Mouse (Mus musculus) lung, adult 2 months (tissue): ENCODE measurements around the gene Stt3b. TPM values are rescaled to one million over a fixed set of nuclear protein-coding genes. Genes with fewer than 3 reads are reported as not detected.

Experiments
- DNase-seq: peaks from one replicate; pipeline ENCODE4 v3.0.0; 2022
- H3K4me1 ChIP-seq: fragments of 200-500 bp; 2 replicates; pipeline ENCODE4 v1.6.1; 2011; ENCODE audit warnings: low read length; ENCODE audit not compliant: control insufficient read depth, insufficient read depth
- H3K4me3 ChIP-seq: fragments of 200-500 bp; replicated peaks from 2 replicates; pipeline ENCODE3; 2011; ENCODE audit warnings: low read depth, mild to moderate bottlenecking, control low read depth, low read length; ENCODE audit errors: extremely low read depth
- CTCF ChIP-seq: fragments of 200-500 bp; IDR thresholded peaks from 2 replicates; pipeline ENCODE4 v1.5.1; 2011; ENCODE audit warnings: mild to moderate bottlenecking, low read length, control low read depth; ENCODE audit not compliant: insufficient read depth
- POLR2A ChIP-seq: fragments of 200-500 bp; IDR thresholded peaks from 2 replicates; pipeline ENCODE4 v1.6.1; 2011; ENCODE audit warnings: low read depth, mild to moderate bottlenecking, control low read depth, low read length, borderline replicate concordance; ENCODE audit errors: extremely low read depth
- WGBS: fragments of 180-500 bp; shearing (Covaris S2); methylation state at CpG from one replicate; pipeline ENCODE4 v1.1.7; 2018; 5-methylcytosine and 5-hydroxymethylcytosine counted together
- polyA plus RNA-seq: library from polyadenylated mRNA; depleted of rRNA; stranded (reverse); fragments of >200 nt; gene quantifications from 2 replicates; pipeline ENCODE4 v1.2.3, GENCODE M21; 2012

The Stt3b gene
- polyA plus RNA-seq, 1 experiment, result 50.4 TPM

DNA sequence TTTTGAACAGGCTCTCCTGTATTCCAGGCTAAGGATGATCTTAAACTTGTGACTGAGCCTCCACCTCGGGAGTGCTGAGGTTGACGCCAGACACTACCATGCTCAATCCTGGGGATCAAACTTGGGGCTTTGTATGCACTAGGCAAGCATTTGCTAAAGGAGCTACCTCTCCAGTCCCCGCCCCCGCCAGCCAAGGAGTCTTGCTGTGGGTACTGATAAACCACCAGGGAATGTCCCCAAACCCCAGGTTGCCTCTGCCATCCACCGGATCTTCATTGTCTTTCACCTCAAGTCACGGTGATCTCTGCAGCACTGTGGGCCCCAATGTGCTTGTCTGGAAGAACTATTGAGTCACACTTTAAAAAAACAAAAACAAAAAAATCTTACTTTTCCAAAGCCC, 107.1 kb downstream of the Stt3b start:
- H3K4me1 ChIP-seq, result no peaks in the 10 kb centered on the region
- TF ChIP-seq POLR2A (no peak), CTCF (no peak)
- 75% methylated on average over 6 of the region's 6 CpGs for WGBS
- no peak for DNase-seq
- H3K4me3 ChIP-seq, result no peak overlapping the region

DNA sequence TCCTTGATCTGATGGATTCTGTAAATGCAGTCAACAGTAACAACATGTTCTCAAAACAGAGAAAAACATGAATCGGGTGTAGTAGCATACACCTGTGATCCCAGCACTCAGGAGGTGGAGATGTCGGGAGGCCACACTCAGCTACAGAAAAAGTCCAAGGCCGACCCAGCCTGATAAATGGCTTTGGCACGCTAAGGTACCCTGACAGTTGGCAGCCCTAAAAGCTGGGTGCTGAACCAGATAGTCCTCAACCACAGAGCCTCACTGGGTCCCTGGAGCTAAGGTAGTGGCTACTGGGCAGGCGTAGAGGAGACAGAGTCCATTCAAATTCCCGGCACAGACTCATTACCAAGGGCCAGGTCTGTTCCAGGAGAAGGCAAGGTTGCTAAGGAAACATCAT, 109.0 kb downstream of the Stt3b start:
- Histone ChIP-seq H3K4me1 (0 out of 2 replicates have a peak, but pooled peaks cover 2% of the 10 kb centered on the region), H3K4me3 (no peak overlapping the region)
- DNase-seq, result no peak
- TF ChIP-seq CTCF (no peak), POLR2A (no peak)
- 94% methylated on average over 6 of the region's 6 CpGs for WGBS

DNA sequence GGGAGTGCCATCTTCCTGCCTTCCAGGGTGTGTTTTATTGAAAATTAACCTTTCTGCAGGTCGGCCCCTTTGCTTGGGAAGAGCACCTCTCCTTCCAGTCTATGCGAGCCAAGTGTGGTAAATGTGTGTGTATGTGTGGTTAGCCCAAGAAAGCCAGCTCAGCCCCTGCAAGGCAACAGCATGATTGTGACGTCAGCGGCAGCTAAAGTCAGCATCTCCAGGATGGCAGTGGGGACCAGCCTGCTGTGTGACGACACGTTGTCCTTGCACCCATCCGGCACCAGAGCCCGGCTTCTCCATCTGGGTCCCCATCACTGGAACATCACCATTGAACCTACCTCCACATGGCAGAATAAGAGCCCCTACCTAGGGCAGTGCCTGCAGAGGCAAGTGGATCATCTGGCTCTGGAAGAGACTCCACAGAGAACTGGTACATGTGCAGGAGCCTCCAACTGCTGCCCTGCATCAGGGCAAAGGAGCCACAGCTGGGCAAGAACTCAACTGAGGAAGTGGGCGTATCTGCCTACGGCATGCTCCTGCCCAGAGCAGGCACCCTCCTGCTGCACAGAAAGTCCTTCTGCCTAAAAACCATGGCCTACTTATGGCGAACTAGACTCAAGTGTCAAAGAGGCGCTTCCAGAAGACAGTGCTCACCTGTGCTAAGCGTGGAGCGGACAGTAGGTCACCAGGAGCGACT, 109.9 kb downstream of the Stt3b start:
- no peak for DNase-seq
- 0 out of 2 replicates have a peak, but pooled peaks cover 3% of the 10 kb centered on the region for H3K4me1 ChIP-seq
- H3K4me3 ChIP-seq, result no peak overlapping the region
- TF ChIP-seq CTCF, result no peak
- no peak for TF ChIP-seq POLR2A
- 87% methylated on average over 15 of the region's 15 CpGs for WGBS

DNA sequence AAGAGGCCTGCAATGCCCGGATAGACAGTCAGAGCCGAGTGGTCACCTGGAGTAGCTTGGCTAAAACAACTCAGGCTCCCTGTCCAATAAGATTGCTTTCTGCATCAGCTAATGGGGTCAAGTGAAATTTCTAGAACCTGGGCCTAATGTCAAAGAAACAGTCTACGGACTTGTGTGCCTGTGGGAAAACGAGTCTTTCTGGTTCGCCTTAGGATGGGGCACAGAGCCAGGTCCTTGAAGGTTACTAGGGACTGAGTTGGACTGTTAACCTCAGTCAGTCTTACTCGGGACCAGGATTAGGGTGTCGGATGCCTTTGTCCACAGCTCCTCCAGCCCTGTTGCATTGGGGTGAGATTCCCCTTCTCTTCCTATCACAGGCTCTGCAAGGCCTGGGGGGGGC, 113.1 kb downstream of the Stt3b start:
- Histone ChIP-seq H3K4me1 (0 out of 2 replicates have a peak, but pooled peaks cover 3% of the 10 kb centered on the region), H3K4me3 (no peak overlapping the region)
- WGBS, result 66% methylated on average over 7 of the region's 7 CpGs
- DNase-seq, result peak; percentile 52
- TF ChIP-seq CTCF, result no peak
- TF ChIP-seq POLR2A, result no peak

DNA sequence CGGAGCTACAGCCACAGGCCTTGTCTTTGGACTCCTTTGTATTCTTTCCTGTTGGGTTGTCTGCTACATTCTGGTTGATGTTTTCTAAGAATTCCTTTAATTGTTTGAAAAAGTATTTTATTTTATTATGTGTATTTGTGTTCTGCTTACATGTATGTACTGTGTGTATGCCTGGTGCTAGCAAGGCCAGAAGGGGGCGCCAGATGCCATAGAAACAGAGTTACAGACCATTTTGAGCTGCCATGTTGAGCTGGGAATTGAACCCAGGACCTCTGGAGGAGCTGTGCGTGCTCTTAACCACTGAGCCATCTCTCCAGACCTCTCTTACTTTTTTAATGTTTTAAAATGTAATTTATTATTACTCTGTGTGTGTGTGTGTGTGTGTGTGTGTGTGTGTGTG, 117.3 kb downstream of the Stt3b start:
- no peak for DNase-seq
- Histone ChIP-seq H3K4me3 (no peak overlapping the region), H3K4me1 (peaks cover 3% of the 10 kb centered on the region; the same call in 1 of the 2 replicates)
- 76% methylated on average over 3 of the region's 3 CpGs for WGBS
- TF ChIP-seq POLR2A (no peak), CTCF (no peak)
